Mouse (Mus musculus) CD4-positive, CD25-positive, alpha-beta regulatory T cell, adult 2 months (primary cell): ENCODE data around the gene Ccdc153.

Source experiments
- DNase-seq: peaks from one replicate; pipeline ENCODE4 v3.0.0-alpha.2; 2012; ENCODE audit warnings: low read depth, low spot score

Ccdc153 gene

GRCm38 (mm10) chr9:44239447-44239846 is 1.0 kb upstream of the Ccdc153 start:
- peak; percentile 84 for DNase-seq

GRCm38 (mm10) chr9:44240911-44241310 is 435 bp downstream of the Ccdc153 start:
- no peak for DNase-seq

- no peak for DNase-seq
Measured at GRCm38 (mm10) chr9:44241418-44241817, 942 bp downstream of the Ccdc153 start.

GRCm38 (mm10) chr9:44243621-44244020 is 3.1 kb downstream of the Ccdc153 start:
- DNase-seq, result no peak

GRCm38 (mm10) chr9:44247907-44248306 is 7.4 kb downstream of the Ccdc153 start:
- no peak for DNase-seq

- DNase-seq, result peak; percentile 66
Measured at GRCm38 (mm10) chr9:44249181-44250146, 9.0 kb downstream of the Ccdc153 start.

- no peak for DNase-seq
Measured at GRCm38 (mm10) chr9:44250445-44250844, 10.0 kb downstream of the Ccdc153 start.

GRCm38 (mm10) chr9:44251314-44251713 is 10.8 kb downstream of the Ccdc153 start, which contains the start of gene Pdzd3:
Gene Pdzd3 (minus strand): TSS chr9:44251471.
- no peak for DNase-seq

- DNase-seq, result no peak
Measured at GRCm38 (mm10) chr9:44253441-44253840, 13.0 kb downstream of the Ccdc153 start.

GRCm38 (mm10) chr9:44254508-44255135 is 14.1 kb downstream of the Ccdc153 start:
- no peak for DNase-seq

- no peak for DNase-seq
Measured at GRCm38 (mm10) chr9:44255136-44255521, 14.7 kb downstream of the Ccdc153 start.

GRCm38 (mm10) chr9:44256213-44256612 is 15.7 kb downstream of the Ccdc153 start:
- DNase-seq, result no peak

GRCm38 (mm10) chr9:44259014-44259413 is 18.5 kb downstream of the Ccdc153 start:
- DNase-seq, result no peak

- DNase-seq, result no peak
Measured at GRCm38 (mm10) chr9:44261388-44261787, 20.9 kb downstream of the Ccdc153 start.

- DNase-seq, result no peak
Measured at GRCm38 (mm10) chr9:44266478-44267226, 26.2 kb downstream of the Ccdc153 start.

GRCm38 (mm10) chr9:44267319-44268026 is 27.0 kb downstream of the Ccdc153 start:
- peak; percentile 23 for DNase-seq

GRCm38 (mm10) chr9:44268027-44268360 is 27.5 kb downstream of the Ccdc153 start:
- peak; percentile 94 for DNase-seq

- DNase-seq, result no peak
Measured at GRCm38 (mm10) chr9:44268432-44268831, 28.0 kb downstream of the Ccdc153 start, which contains the start of gene Nlrx1. Gene Nlrx1 (minus strand): TSS chr9:44268599.

GRCm38 (mm10) chr9:44269077-44269476 is 28.6 kb downstream of the Ccdc153 start:
- DNase-seq, result peak; percentile 81

- DNase-seq, result no peak
Measured at GRCm38 (mm10) chr9:44269973-44270372, 29.5 kb downstream of the Ccdc153 start.

GRCm38 (mm10) chr9:44283183-44283582 is 42.7 kb downstream of the Ccdc153 start:
- DNase-seq, result no peak
